ENCODE assay signal across 29 mouse cellular contexts in genomic region chr14:21278907-21279535, GRCm38 (mm10).
DNase-seq lines count a peak whose midpoint lies in the region; ATAC-seq and TF ChIP-seq lines count a peak whose summit lies in the region.
"Had no signal": no experiment of that assay in that cellular context is flagged by ENCODE, and none has a peak within 500 bp of the region (broad histone marks: within the 10 kb centered on the region; RNA-seq: fewer than 3 reads in every experiment).

No protein-coding gene starts in this region.

- no peak for TF ChIP-seq CTCF in kidney, postnatal 0 days (IDR thresholded peaks at IDR 0.05; ENCODE audit: low read depth)
- TF ChIP-seq CTCF in stomach, postnatal 0 days (IDR thresholded peaks at IDR 0.05; ENCODE audit: low read depth), result no peak

- H3K4me2 ChIP-seq in kidney, postnatal 0 days (ENCODE audit: low read length), result no peak overlapping the region
- H3K4me2 ChIP-seq in stomach, postnatal 0 days (replicated peaks; ENCODE audit: low read depth), result no peak overlapping the region
- H3K4me2 ChIP-seq: embryonic facial prominence, embryonic 15.5 days; heart, embryonic 13.5 days; hindbrain, embryonic 14.5 days; liver, embryonic 13.5 days; stomach, embryonic 15.5 days had no signal

- H3K27me3 ChIP-seq in kidney, postnatal 0 days (ENCODE audit: insufficient read depth, low read length), result no peaks in the 10 kb centered on the region
- H3K27me3 ChIP-seq in stomach, postnatal 0 days (ENCODE audit: control insufficient read depth, insufficient read depth, low read length), result no peaks in the 10 kb centered on the region
- H3K27me3 ChIP-seq: embryonic facial prominence, embryonic 15.5 days; heart, embryonic 13.5 days; liver, embryonic 13.5 days; Patski; stomach, embryonic 15.5 days had no signal

- WGBS in kidney, postnatal 0 days, result 57% methylated on average over 6 of the region's 6 CpGs
- WGBS in stomach, postnatal 0 days, result 47% methylated on average over 6 of the region's 6 CpGs

- H3K9ac ChIP-seq in kidney, postnatal 0 days (ENCODE audit: low read depth, low read length), result no peak overlapping the region
- no peak overlapping the region for H3K9ac ChIP-seq in stomach, postnatal 0 days (ENCODE audit: low read length)
- H3K9ac ChIP-seq: embryonic facial prominence, embryonic 15.5 days; forebrain, postnatal 0 days; heart, embryonic 13.5 days; hindbrain, embryonic 14.5 days; liver, embryonic 13.5 days; stomach, embryonic 15.5 days had no signal

- TF ChIP-seq EP300 in stomach, postnatal 0 days (optimal IDR thresholded peaks at IDR 0.05), result no peak

- H3K4me3 ChIP-seq in kidney, postnatal 0 days (replicated peaks; ENCODE audit: low read depth, low read length), result no peak overlapping the region
- no peak overlapping the region for H3K4me3 ChIP-seq in stomach, postnatal 0 days (ENCODE audit: low read depth, low read length)
- H3K4me3 ChIP-seq: embryonic facial prominence, embryonic 15.5 days; heart, embryonic 13.5 days; layer of hippocampus, adult 2 months; limb, embryonic 10.5 days; liver, embryonic 13.5 days; stomach, embryonic 15.5 days had no signal

- H3K4me1 ChIP-seq in kidney, postnatal 0 days (replicated peaks; ENCODE audit: insufficient read depth, low read length), result 0 out of 2 replicates have a peak, but pooled peaks cover 3% of the 10 kb centered on the region
- no peaks in the 10 kb centered on the region for H3K4me1 ChIP-seq in stomach, postnatal 0 days (replicated peaks; ENCODE audit: control insufficient read depth, insufficient read depth)
- H3K4me1 ChIP-seq: embryonic facial prominence, embryonic 15.5 days; stomach, embryonic 15.5 days had no signal

- H3K9me3 ChIP-seq in kidney, postnatal 0 days (replicated peaks; ENCODE audit: low read length), result no peaks in the 10 kb centered on the region
- no peaks in the 10 kb centered on the region for H3K9me3 ChIP-seq in stomach, postnatal 0 days (ENCODE audit: control insufficient read depth, low read length)
- H3K9me3 ChIP-seq: embryonic facial prominence, embryonic 15.5 days; heart, embryonic 13.5 days; limb, embryonic 10.5 days; liver, embryonic 13.5 days; stomach, embryonic 15.5 days had no signal

- no peak for ATAC-seq in kidney, postnatal 0 days (replicated peaks; ENCODE audit: low FRiP score, low read depth)
- ATAC-seq in stomach, postnatal 0 days (ENCODE audit: low FRiP score, low TSS enrichment), result no peak
- ATAC-seq: forebrain, postnatal 0 days; inflammation-experienced regulatory T-cells, adult 6 months; midbrain, embryonic 16.5 days; Patski had no signal

- H3K27ac ChIP-seq in kidney, postnatal 0 days, result no peak overlapping the region
- H3K27ac ChIP-seq in stomach, postnatal 0 days (replicated peaks), result no peak overlapping the region
- H3K27ac ChIP-seq: embryonic facial prominence, embryonic 15.5 days; heart, embryonic 13.5 days; hindbrain, embryonic 14.5 days; layer of hippocampus, adult 2 months; limb, embryonic 10.5 days; liver, embryonic 13.5 days; stomach, embryonic 15.5 days had no signal

- H3K36me3 ChIP-seq in kidney, postnatal 0 days (ENCODE audit: insufficient read depth, low read length), result no peaks in the 10 kb centered on the region
- no peaks in the 10 kb centered on the region for H3K36me3 ChIP-seq in stomach, postnatal 0 days (ENCODE audit: control insufficient read depth, insufficient read depth, low read length)
- H3K36me3 ChIP-seq: embryonic facial prominence, embryonic 15.5 days; heart, embryonic 13.5 days; limb, embryonic 10.5 days; liver, embryonic 13.5 days; stomach, embryonic 15.5 days had no signal

- DNase-seq in kidney, postnatal 0 days (ENCODE audit: low spot score), result peak; percentile 39
- DNase-seq in kidney, postnatal 4 days, result no peak
- DNase-seq in lung, postnatal 36 days, result peak; percentile 23
- no peak for DNase-seq in lung, postnatal 10 days
- peak; percentile 6 for DNase-seq in adipocyte (ENCODE audit: low spot score)
- DNase-seq in spleen, adult 18-20 months, result no peak
- no peak for DNase-seq in stomach, postnatal 0 days (ENCODE audit: low spot score)
- DNase-seq: adrenal gland, adult 2 months; cerebellum, adult 11 months; cerebellum, adult 9-11 months; forebrain, postnatal 0 days; gastrocnemius, postnatal 25 days; heart, adult 18-20 months; heart, postnatal 36 days; kidney, postnatal 14 days; liver, embryonic 13.5 days; lung, postnatal 14 days; right cerebral cortex, postnatal 4 days; thymus, adult 18-20 months; thymus, postnatal 36 days had no signal

Comparison
In these comparisons a context has a peak if more than half of its experiments do, and no peak if none do; other contexts are left out.
1. DNase-seq: peak in kidney, postnatal 0 days (single experiment), lung, postnatal 36 days (single experiment) and adipocyte (single experiment); none in kidney, postnatal 4 days (0 of 2), lung, postnatal 10 days (single experiment), spleen, adult 18-20 months (0 of 2) and stomach, postnatal 0 days (single experiment).